Mouse (Mus musculus) neural tube, embryonic 12.5 days (tissue): Measurements from ENCODE around the gene Prdm1. TPM values are rescaled to one million over a fixed set of nuclear protein-coding genes. Genes with fewer than 3 reads are reported as not detected.

Experiments used
- ATAC-seq: fragments of 200-750 bp; cut with Nextera tagmentation; 2 replicates; pipeline ENCODE4 v1.8.0; 2017; ENCODE audit warnings: low read depth, mild to moderate bottlenecking, moderate TSS enrichment, moderate library complexity; ENCODE audit not compliant: low FRiP score
- H3K27ac ChIP-seq: fragments of 300-500 bp; sonication (generic); 2 replicates; pipeline ENCODE4 v1.5.1; 2016
- H3K27me3 ChIP-seq: fragments of 300-500 bp; sonication (generic); replicated peaks from 2 replicates; pipeline ENCODE4 v1.6.1; 2016; ENCODE audit warnings: mild to moderate bottlenecking
- H3K36me3 ChIP-seq: fragments of 300-500 bp; sonication (generic); 2 replicates; pipeline ENCODE4 v1.6.1; 2016; ENCODE audit warnings: mild to moderate bottlenecking
- H3K4me1 ChIP-seq: fragments of 300-500 bp; sonication (generic); 2 replicates; pipeline ENCODE4 v1.6.1; 2016
- H3K4me2 ChIP-seq: fragments of 300-500 bp; sonication (generic); replicated peaks from 2 replicates; pipeline ENCODE4 v1.6.1; 2016; ENCODE audit warnings: mild to moderate bottlenecking
- H3K4me3 ChIP-seq: fragments of 300-500 bp; sonication (generic); 2 replicates; pipeline ENCODE4 v1.5.1; 2016
- H3K9ac ChIP-seq: fragments of 300-500 bp; sonication (generic); 2 replicates; pipeline ENCODE4 v1.6.1; 2016; ENCODE audit warnings: mild to moderate bottlenecking
- H3K9me3 ChIP-seq: fragments of 300-500 bp; sonication (generic); 2 replicates; pipeline ENCODE4 v1.6.1; 2016; ENCODE audit warnings: mild to moderate bottlenecking
- WGBS: fragments of 180-500 bp; shearing (Covaris S2); methylation state at CpG from one replicate; pipeline ENCODE4 v1.1.7; 2016; 5-methylcytosine and 5-hydroxymethylcytosine counted together
- polyA plus RNA-seq: library from polyadenylated mRNA; unstranded; fragments of >200 nt; fragmentation: Nextera tagmentation; extraction: Ambion mirVana; gene quantifications from 2 replicates; pipeline ENCODE4 v1.2.1, GENCODE M21; 2016

Prdm1 gene
- polyA plus RNA-seq, 1 experiment from 2014 or later, result 0.81 TPM

DNA sequence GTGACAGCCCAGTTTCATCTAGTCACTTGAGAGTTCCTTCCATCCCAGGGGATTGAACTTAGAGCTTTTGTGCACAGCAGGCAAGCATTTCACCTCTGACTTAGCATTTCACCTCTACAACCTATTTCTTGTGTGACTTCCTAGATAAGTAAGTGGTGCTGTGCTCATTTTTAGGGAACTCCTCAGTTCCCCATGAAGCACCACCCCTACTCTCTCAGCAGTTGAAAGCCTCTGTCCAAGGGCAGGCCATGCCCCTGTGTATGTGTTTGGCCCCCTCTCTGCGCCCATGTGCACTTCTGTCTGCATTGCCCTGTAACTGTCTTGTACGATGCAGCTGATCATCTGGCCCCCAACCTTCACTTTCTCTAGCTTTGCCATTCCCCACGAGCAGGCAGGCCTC lies 128.2 kb downstream of the Prdm1 start:
- 38% methylated on average over 3 of the region's 3 CpGs for WGBS
- Histone ChIP-seq H3K9ac (no peak overlapping the region), H3K27ac (no peak overlapping the region), H3K27me3 (no peaks in the 10 kb centered on the region), H3K4me2 (no peak overlapping the region), H3K9me3 (no peaks in the 10 kb centered on the region), H3K4me1 (no peaks in the 10 kb centered on the region), H3K4me3 (no peak overlapping the region), H3K36me3 (no peaks in the 10 kb centered on the region)
- no peak for ATAC-seq

DNA sequence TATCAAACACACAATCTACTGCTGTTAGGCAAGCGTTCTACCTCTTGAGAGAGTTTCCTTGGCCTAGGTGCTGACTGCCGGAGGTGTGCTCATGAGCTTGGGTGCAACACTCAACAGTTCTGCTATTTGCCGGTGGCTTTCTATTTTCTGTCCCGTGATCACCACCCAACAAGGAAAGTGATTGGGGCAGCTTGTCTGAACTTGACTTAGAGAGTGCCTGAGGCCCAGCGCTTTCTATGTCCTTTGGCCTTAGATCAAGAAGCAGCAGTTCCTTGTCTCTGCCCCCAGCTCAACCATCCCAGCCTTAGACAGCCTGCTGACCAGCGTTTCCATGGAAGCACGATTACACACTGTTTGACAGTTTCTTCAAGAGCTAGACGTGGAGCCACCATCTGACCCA lies 135.4 kb downstream of the Prdm1 start:
- H3K4me2 ChIP-seq, result no peak overlapping the region
- H3K4me1 ChIP-seq, result no peaks in the 10 kb centered on the region
- no peaks in the 10 kb centered on the region for H3K9me3 ChIP-seq
- H3K9ac ChIP-seq, result no peak overlapping the region
- H3K27ac ChIP-seq, result no peak overlapping the region
- 86% methylated on average over 8 of the region's 8 CpGs for WGBS
- ATAC-seq, result no peak
- H3K36me3 ChIP-seq, result no peaks in the 10 kb centered on the region
- H3K4me3 ChIP-seq, result no peak overlapping the region
- no peaks in the 10 kb centered on the region for H3K27me3 ChIP-seq

DNA sequence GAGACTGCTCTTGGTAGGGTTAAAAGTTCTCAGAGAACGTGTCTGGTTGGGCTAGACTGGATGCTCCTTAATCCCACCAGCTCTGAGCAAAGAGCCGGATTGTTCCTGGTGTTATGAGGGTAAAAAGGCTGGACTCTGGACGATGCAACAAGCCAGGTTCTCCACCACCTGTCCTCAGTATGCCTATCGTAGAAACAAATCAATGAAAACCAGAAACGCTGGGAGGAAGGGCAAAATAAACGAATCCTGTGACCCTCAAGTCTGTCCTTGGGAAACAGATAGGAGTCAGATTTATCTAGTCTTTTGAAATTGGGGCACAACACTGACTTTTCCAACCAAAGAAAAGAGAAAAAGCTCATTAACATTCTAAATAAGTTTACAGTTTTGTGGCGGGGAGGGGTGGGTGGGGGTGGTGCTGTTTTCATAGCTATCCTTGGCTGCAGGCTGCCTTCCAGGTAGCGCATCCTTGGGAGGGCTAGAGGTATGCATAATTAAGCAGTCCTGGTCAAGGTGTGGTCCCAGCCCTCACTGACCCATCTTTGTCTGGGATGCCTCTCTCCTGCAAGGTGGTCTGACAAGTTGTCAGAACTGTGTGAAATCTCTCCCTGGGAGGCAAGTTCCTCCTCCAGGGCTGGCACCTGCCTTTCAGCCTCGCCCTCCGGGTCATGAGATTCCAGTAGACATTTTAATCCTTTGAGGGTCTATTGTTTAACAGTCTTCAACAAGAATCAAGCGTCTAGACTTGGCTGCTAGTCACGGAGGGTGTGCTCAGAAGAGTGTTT lies 136.6 kb downstream of the Prdm1 start:
- no peaks in the 10 kb centered on the region for H3K27me3 ChIP-seq
- ATAC-seq, result no peak
- no peak overlapping the region for H3K27ac ChIP-seq
- no peak overlapping the region for H3K4me3 ChIP-seq
- no peak overlapping the region for H3K9ac ChIP-seq
- no peaks in the 10 kb centered on the region for H3K9me3 ChIP-seq
- no peaks in the 10 kb centered on the region for H3K4me1 ChIP-seq
- no peak overlapping the region for H3K4me2 ChIP-seq
- no peaks in the 10 kb centered on the region for H3K36me3 ChIP-seq
- 52% methylated on average over 12 of the region's 12 CpGs for WGBS

DNA sequence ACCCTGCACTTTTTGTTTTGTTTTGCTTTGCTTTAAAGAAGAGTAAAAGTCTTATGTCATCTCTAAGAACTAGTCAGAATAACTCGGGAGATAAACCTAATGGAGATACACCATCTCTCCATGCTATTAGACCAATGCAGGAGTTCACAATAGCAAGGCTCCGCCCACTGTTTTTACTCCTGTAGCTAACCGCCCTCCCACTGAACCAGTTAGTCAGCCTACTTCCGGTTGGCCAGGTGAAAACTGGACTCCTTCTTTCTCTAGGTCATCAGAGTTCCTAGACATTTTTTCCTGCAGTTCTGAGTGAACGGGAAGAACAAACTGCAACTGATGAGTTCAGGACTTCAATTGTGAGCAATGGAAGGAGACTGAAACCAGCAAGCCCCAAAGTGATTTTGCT lies 138.0 kb downstream of the Prdm1 start:
- Histone ChIP-seq H3K9me3 (no peaks in the 10 kb centered on the region), H3K4me3 (no peak overlapping the region), H3K4me2 (no peak overlapping the region), H3K9ac (no peak overlapping the region), H3K27ac (no peak overlapping the region), H3K4me1 (no peaks in the 10 kb centered on the region), H3K27me3 (no peaks in the 10 kb centered on the region), H3K36me3 (no peaks in the 10 kb centered on the region)
- 79% methylated on average over 5 of the region's 5 CpGs for WGBS
- no peak for ATAC-seq

DNA sequence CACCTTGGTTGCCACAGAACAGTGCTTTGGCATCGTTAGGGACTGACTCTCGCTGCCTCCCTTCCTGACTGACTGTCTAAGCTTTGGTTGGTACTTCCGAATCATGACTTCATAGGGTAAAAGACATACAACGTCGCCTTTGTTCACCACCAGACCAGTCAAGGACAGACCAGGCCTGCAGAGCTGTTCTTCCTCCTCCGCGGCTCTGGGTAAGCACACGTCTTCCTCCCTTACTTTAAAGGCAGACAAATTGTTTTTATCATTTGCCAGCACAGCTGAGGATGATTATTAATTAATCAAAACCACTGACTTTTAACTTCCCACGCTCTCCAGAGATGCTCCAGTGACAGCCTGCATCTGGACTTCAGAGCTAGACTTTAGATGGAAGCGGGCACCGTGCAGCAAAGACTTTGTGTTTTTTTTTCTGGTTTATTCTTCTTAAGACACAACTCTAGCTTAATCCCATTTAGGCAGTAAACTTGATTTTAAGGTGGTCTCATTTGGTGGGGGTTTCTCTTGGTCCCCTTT lies 139.5 kb downstream of the Prdm1 start:
- no peak overlapping the region for H3K4me2 ChIP-seq
- H3K4me3 ChIP-seq, result no peak overlapping the region
- H3K4me1 ChIP-seq, result no peaks in the 10 kb centered on the region
- no peak overlapping the region for H3K9ac ChIP-seq
- H3K27me3 ChIP-seq, result no peaks in the 10 kb centered on the region
- no peak overlapping the region for H3K27ac ChIP-seq
- no peaks in the 10 kb centered on the region for H3K9me3 ChIP-seq
- H3K36me3 ChIP-seq, result no peaks in the 10 kb centered on the region
- ATAC-seq, result no peak
- WGBS, result 83% methylated on average over 11 of the region's 11 CpGs
